Mouse (Mus musculus) CH12.LX (cell line): ENCODE results near the gene Sgms1. TPM values are rescaled to one million over a fixed set of nuclear protein-coding genes. Genes with fewer than 3 reads are reported as not detected.
"Not testable (repeated sequence)": the region's sequence is repeated elsewhere in the genome, so short reads cannot be mapped to it uniquely, and the experiment has no call there.

ENCODE experiments used
- DNase-seq: peaks from one replicate; pipeline ENCODE4 v3.0.0-alpha.2; 2013; ENCODE audit errors: extremely low read depth
- H3K27ac ChIP-seq: 2 replicates; pipeline ENCODE4 v1.5.1; 2012; ENCODE audit warnings: low read depth, mild to moderate bottlenecking, control low read depth, moderate library complexity; ENCODE audit not compliant: insufficient read depth
- H3K27me3 ChIP-seq: replicated peaks from 2 replicates; pipeline ENCODE3; 2012; ENCODE audit warnings: inconsistent platforms
- H3K36me3 ChIP-seq, 2 experiments: replicated peaks in 1 of 2; 2 replicates each; pipeline versions ENCODE3 to v1.6.1; 2012; ENCODE audit warnings: inconsistent platforms in 1 of 2, low read length in 1 of 2, mild to moderate bottlenecking in 1 of 2, mixed read lengths in 1 of 2, moderate library complexity in 1 of 2; ENCODE audit not compliant: control insufficient read depth in 1 of 2, insufficient read depth in 1 of 2
- H3K4me1 ChIP-seq, 2 experiments: 2 replicates each; pipeline ENCODE4 v1.6.1; 2012; ENCODE audit warnings: inconsistent platforms in 1 of 2, moderate library complexity in 1 of 2; ENCODE audit not compliant: insufficient read depth in 2 of 2, control insufficient read depth in 1 of 2
- H3K4me2 ChIP-seq: 2 replicates; pipeline ENCODE4 v1.6.1; 2012; ENCODE audit warnings: low read depth, mild to moderate bottlenecking, control low read depth; ENCODE audit not compliant: poor library complexity, insufficient read depth, severe bottlenecking
- H3K4me3 ChIP-seq, 3 experiments: fragments of 150-350 bp in 1 of 3; sonication (generic) in 1 of 3; replicated peaks in 1 of 3; 2 replicates each; pipeline versions ENCODE3 to v1.5.1; 2011 to 2012; ENCODE audit warnings: low read depth in 2 of 3, low read length in 2 of 3, mild to moderate bottlenecking in 2 of 3, moderate library complexity in 2 of 3, control low read depth in 1 of 3, improper control_type of control experiment in 1 of 3, inconsistent platforms in 1 of 3, mixed read lengths in 1 of 3; ENCODE audit not compliant: poor library complexity in 1 of 3
- H3K79me2 ChIP-seq: replicated peaks from 2 replicates; pipeline ENCODE4 v1.6.1; 2012; ENCODE audit warnings: mild to moderate bottlenecking, moderate library complexity; ENCODE audit not compliant: control insufficient read depth, poor library complexity, insufficient read depth, severe bottlenecking; ENCODE audit errors: extremely low read depth
- H3K9ac ChIP-seq: 2 replicates; pipeline ENCODE4 v1.6.1; 2012; ENCODE audit warnings: low read depth, mild to moderate bottlenecking, control low read depth, moderate library complexity; ENCODE audit not compliant: insufficient read depth
- H3K9me3 ChIP-seq: replicated peaks from 2 replicates; pipeline ENCODE3; 2012; ENCODE audit warnings: low read length, inconsistent platforms, mixed read lengths
- BHLHE40 ChIP-seq: IDR thresholded peaks from 2 replicates; pipeline ENCODE4 v1.6.1; 2011; ENCODE audit warnings: mild to moderate bottlenecking, low read depth, low read length, improper control_type of control experiment
- CHD1 ChIP-seq: IDR thresholded peaks from 2 replicates; pipeline ENCODE4 v1.6.1; 2012; ENCODE audit warnings: low read depth, low read length, improper control_type of control experiment, inconsistent platforms
- CHD2 ChIP-seq: IDR thresholded peaks from 2 replicates; pipeline ENCODE4 v1.6.1; 2011; ENCODE audit warnings: low read length, improper control_type of control experiment
- GABPA ChIP-seq: IDR thresholded peaks from 2 replicates; pipeline ENCODE4 v1.6.1; 2012; ENCODE audit warnings: low read depth, low read length, improper control_type of control experiment, inconsistent platforms; ENCODE audit not compliant: insufficient replicate concordance
- MYC ChIP-seq: IDR thresholded peaks from 2 replicates; pipeline ENCODE4 v1.6.1; 2011; ENCODE audit warnings: low read depth, mild to moderate bottlenecking, improper control_type of control experiment, low read length
- PAX5 ChIP-seq: IDR thresholded peaks from 2 replicates; pipeline ENCODE4 v1.6.1; 2012; ENCODE audit warnings: low read length, inconsistent platforms, mixed read lengths
- SIN3A ChIP-seq: IDR thresholded peaks from 2 replicates; pipeline ENCODE4 v1.6.1; 2012; ENCODE audit warnings: low read length, improper control_type of control experiment, inconsistent platforms
- SMC3 ChIP-seq: IDR thresholded peaks from 2 replicates; pipeline ENCODE4 v1.6.1; 2011; ENCODE audit warnings: low read depth, low read length, improper control_type of control experiment
- TCF12 ChIP-seq: IDR thresholded peaks from 2 replicates; pipeline ENCODE4 v1.6.1; 2014; ENCODE audit warnings: low read depth, mild to moderate bottlenecking, inconsistent platforms, low read length, improper control_type of control experiment
- USF2 ChIP-seq: conservative IDR thresholded peaks from 2 replicates; pipeline ENCODE4 v1.6.1; 2011; ENCODE audit warnings: low read depth, low read length, improper control_type of control experiment
- dilution Hi-C: fragments of 300-500 bp; cut with MboI; formaldehyde crosslinking; loops from 2 replicates; pipeline ENCODE4 v1.14.3; 2020; ENCODE audit warnings: low sequenced_read_pairs; ENCODE audit not compliant: extremely low pct_unique_long_range_greater_than_20kb, extremely low pct_ligation_motif_present
- in situ Hi-C: fragments of 300-500 bp; cut with MboI; formaldehyde crosslinking; loops from 3 replicates; pipeline ENCODE4 v1.14.3; 2019; ENCODE audit warnings: low sequenced_read_pairs, low pct_ligation_motif_present, low pct_unique_long_range_greater_than_20kb, mixed read lengths
- polyA plus RNA-seq: library from polyadenylated mRNA; unstranded; fragments of >175 nt; gene quantifications from 2 replicates; pipeline ENCODE4 v1.2.1, GENCODE M21; 2012; ENCODE audit warnings: low read depth; ENCODE audit not compliant: insufficient read length
- total RNA-seq, 2 experiments: library from RNA; depleted of rRNA; stranded (reverse); fragments of 300-350 nt in 1 of 2; fragments of >200 nt in 1 of 2; gene quantifications; 2 replicates each; pipeline ENCODE4 v1.2.3; 2012 to 2014

Gene Sgms1
- total and polyA plus RNA-seq, 3 experiments: 1.4 to 1.8 (median 1.8) TPM

GRCm38 (mm10) chr19:32137904-32138303 lies 251.6 kb downstream of the Sgms1 start:
- H3K4me1 ChIP-seq: peaks cover 0 to 21% of the 10 kb centered on the region in 2 experiments; a peak in 2 of 4 replicates
- no peak overlapping the region for H3K4me2 ChIP-seq
- H3K27me3 ChIP-seq: no peaks in the 10 kb centered on the region
- no peaks in the 10 kb centered on the region for H3K9me3 ChIP-seq
- H3K27ac ChIP-seq: no peak overlapping the region
- H3K36me3 ChIP-seq: peaks cover 0 to 5% of the 10 kb centered on the region in 2 experiments
- no peaks in the 10 kb centered on the region for H3K79me2 ChIP-seq
- no peak overlapping the region for H3K4me3 ChIP-seq
- no peak overlapping the region for H3K9ac ChIP-seq
- dilution Hi-C loops (no loop called here), in situ Hi-C loops (no loop called here)
- TF ChIP-seq MYC: no peak
- DNase-seq: no peak

DNA sequence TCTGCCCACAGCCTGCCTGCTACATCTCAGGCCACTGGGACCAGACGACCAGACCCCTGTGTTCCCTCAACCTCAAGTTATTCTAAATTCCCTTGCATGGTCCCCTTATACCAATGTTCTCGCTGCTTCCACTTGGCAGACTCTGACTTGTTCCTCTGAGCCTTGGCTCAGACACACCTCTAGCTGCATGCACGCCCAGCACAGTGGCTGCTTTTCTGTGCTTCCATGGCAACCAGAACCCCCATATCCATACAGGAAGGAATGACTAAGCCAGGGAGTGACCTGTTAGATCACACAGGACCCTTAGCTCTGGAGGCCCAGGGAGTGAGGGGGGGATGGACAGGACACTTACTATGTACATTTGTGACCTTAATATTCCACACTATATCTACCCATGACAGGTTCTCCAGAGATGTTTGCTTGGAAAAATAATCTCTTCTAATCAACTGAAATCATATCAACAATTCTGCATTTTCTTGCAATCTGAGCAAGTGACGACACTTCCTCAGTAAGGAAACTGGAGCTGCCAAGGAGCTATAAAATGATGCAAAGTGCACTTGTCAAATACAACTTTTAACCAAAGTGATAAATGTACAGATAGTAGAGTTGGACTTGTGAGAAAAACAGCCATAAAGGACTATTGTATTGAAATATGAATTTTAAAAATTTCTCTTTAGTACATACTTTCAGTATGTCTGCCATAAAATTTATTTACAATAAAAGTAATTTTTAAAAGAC lies 252.5 kb downstream of the Sgms1 start:
- Histone ChIP-seq H3K79me2 (no peaks in the 10 kb centered on the region), H3K36me3 (peaks cover 0 to 5% of the 10 kb centered on the region in 2 experiments), H3K4me2 (no peak overlapping the region), H3K4me3 (no peak overlapping the region), H3K9me3 (no peaks in the 10 kb centered on the region), H3K27ac (no peak overlapping the region), H3K4me1 (peaks cover 0 to 17% of the 10 kb centered on the region in 2 experiments; a peak in 2 of 4 replicates), H3K27me3 (no peaks in the 10 kb centered on the region), H3K9ac (no peak overlapping the region)
- TF ChIP-seq BHLHE40 (no peak), PAX5 (no peak), CHD1 (no peak), SMC3 (no peak), GABPA (no peak), TCF12 (no peak), SIN3A (no peak), USF2 (no peak)
- dilution Hi-C loops (no loop called here), in situ Hi-C loops (no loop called here)
- DNase-seq: no peak

- H3K9me3 ChIP-seq, H3K27ac ChIP-seq, H3K4me3 ChIP-seq, H3K4me2 ChIP-seq, H3K4me1 ChIP-seq, H3K27me3 ChIP-seq, H3K79me2 ChIP-seq, H3K9ac ChIP-seq, in situ Hi-C loops, dilution Hi-C loops, H3K36me3 ChIP-seq, DNase-seq: not testable (repeated sequence)
- TF ChIP-seq CHD2: peak; percentile 42; the same call in 1 of the 2 replicates
Observed at GRCm38 (mm10) chr19:32131707-32132488, 257.6 kb downstream of the Sgms1 start.
